Mouse (Mus musculus) cerebellum, adult 2 months (tissue): ENCODE measurements at regions not wholly inside any gene's neighbourhood (a gene's known extent, or its start where the extent isn't known, plus 50 kb on each side); places are given as distances from the start of the nearest gene placed in this dataset.

Source experiments
- DNase-seq, 2 experiments: peaks; one replicate each; pipeline ENCODE4 v3.0.0; 2021
- H3K27ac ChIP-seq: fragments of 200-500 bp; 2 replicates; pipeline ENCODE4 v1.5.1; 2012; ENCODE audit warnings: low read length, control low read depth, inconsistent platforms; ENCODE audit not compliant: insufficient read depth
- H3K27me3 ChIP-seq: fragments of 200-500 bp; 2 replicates; pipeline ENCODE4 v1.6.1; 2012; ENCODE audit warnings: inconsistent platforms, mild to moderate bottlenecking, low read length, moderate library complexity; ENCODE audit not compliant: control insufficient read depth, insufficient read depth
- H3K4me1 ChIP-seq: fragments of 200-500 bp; 2 replicates; pipeline ENCODE4 v1.6.1; 2011; ENCODE audit warnings: low read length; ENCODE audit not compliant: control insufficient read depth, insufficient read depth
- H3K4me3 ChIP-seq: fragments of 200-500 bp; replicated peaks from 2 replicates; pipeline ENCODE3; 2011; ENCODE audit warnings: mild to moderate bottlenecking, low read depth, low read length, control low read depth; ENCODE audit not compliant: insufficient read depth
- CTCF ChIP-seq: fragments of 200-500 bp; IDR thresholded peaks from 2 replicates; pipeline ENCODE4 v1.5.1; 2011; ENCODE audit warnings: low read depth, mild to moderate bottlenecking, control low read depth, low read length, moderate library complexity, borderline replicate concordance; ENCODE audit not compliant: insufficient read depth
- POLR2A ChIP-seq: fragments of 200-500 bp; IDR thresholded peaks from 2 replicates; pipeline ENCODE4 v1.6.1; 2011; ENCODE audit warnings: low read length, control low read depth, borderline replicate concordance; ENCODE audit not compliant: insufficient read depth
- WGBS: fragments of 180-500 bp; shearing (Covaris S2); methylation state at CpG from one replicate; pipeline ENCODE4 v1.1.7; 2018; 5-methylcytosine and 5-hydroxymethylcytosine counted together

DNA sequence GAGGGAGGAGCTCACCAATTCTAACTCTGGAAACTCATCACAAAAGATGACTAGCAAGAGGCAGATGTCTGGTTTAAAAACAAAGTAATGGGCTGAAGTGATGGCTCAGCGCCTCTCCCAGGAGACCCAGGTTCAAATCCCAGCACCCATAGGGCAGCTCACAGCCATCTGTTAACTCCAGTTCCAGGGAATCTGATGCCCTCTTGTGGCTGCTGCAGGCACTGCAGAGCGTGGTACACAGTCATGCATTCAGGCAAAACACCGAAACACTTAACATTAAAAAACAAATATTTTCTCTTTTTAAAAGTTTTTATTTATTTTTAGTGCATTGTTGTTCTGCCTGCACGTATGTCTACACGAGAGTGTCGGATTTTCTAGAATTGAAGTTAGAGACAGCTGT, 73.7 kb upstream of the Zfp423 start:
- TF ChIP-seq CTCF: peak; percentile 34; the same call in 1 of the 2 replicates
- TF ChIP-seq POLR2A: no peak
- 83% methylated on average over 6 of the region's 6 CpGs for WGBS
- DNase-seq: no peak

GRCm38 (mm10) chr8:88024496-88024895, 65.1 kb upstream of the Zfp423 start:
- no peak overlapping the region for H3K4me3 ChIP-seq
- H3K27me3 ChIP-seq: no peaks in the 10 kb centered on the region
- no peaks in the 10 kb centered on the region for H3K4me1 ChIP-seq
- no peak for TF ChIP-seq POLR2A
- TF ChIP-seq CTCF: no peak
- WGBS: 47% methylated on average over 14 of the region's 14 CpGs
- no peak for DNase-seq
- no peak overlapping the region for H3K27ac ChIP-seq

More for the DNA sequence above, 73.7 kb upstream of the Zfp423 start:
- H3K4me1 ChIP-seq: no peaks in the 10 kb centered on the region
- no peaks in the 10 kb centered on the region for H3K27me3 ChIP-seq
- no peak overlapping the region for H3K4me3 ChIP-seq
- H3K27ac ChIP-seq: no peak overlapping the region

- 19% methylated on average over 5 of the region's 5 CpGs for WGBS
- Histone ChIP-seq H3K4me3 (no peak overlapping the region), H3K4me1 (no peaks in the 10 kb centered on the region), H3K27me3 (no peaks in the 10 kb centered on the region), H3K27ac (no peak overlapping the region)
- DNase-seq: peak; percentile 47 to 49
- no peak for TF ChIP-seq POLR2A
- peak; percentile 65 for TF ChIP-seq CTCF
Observed at GRCm38 (mm10) chr8:88023423-88023822, 64.0 kb upstream of the Zfp423 start.

GRCm38 (mm10) chr8:88022776-88023385, 63.5 kb upstream of the Zfp423 start:
- H3K4me3 ChIP-seq: no peak overlapping the region
- WGBS: 67% methylated on average over 16 of the region's 16 CpGs
- no peaks in the 10 kb centered on the region for H3K4me1 ChIP-seq
- TF ChIP-seq CTCF: no peak
- TF ChIP-seq POLR2A: no peak
- DNase-seq: no peak
- no peak overlapping the region for H3K27ac ChIP-seq
- no peaks in the 10 kb centered on the region for H3K27me3 ChIP-seq

DNA sequence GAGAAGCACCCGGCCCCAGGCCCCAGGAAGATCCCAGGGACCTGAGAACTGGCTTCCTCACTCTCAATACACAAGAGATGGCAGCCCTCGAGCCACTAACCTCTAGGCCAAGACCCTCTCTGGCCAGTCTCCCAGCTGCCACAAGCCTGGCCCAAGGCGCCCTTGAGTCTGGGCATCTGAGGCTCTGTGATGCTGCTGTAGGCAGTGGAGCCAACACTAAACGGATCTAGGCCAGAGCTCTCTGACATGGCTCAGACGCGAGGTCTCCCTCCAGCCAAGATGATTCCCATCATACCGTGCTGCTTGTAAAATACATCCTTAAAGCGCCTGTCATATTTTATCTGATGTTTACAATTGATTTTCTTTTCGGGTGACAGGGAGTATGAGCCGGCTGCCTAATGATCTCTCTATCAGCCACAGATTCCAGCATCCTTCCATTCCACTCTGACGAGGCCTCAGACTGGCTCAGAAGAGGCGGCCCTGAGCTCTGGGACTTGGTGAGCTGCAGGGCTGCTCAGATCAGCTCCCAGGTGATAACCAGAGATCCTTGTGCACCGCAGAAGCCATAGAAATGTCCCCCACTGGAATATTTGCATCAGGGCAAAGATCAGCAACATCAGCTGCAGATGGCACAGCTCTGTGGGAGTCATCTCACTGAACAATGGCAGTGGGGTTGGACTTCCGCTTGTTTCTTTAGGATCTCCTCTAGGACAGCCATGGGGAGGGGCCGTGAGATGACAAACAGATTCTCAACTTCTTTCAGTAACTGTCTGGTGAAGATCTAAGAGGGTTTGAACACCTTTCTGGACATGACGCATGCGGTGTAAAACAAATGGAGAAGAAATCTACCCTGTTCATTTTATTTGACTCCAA, 60.1 kb upstream of the Zfp423 start:
- Histone ChIP-seq H3K27ac (no peak overlapping the region), H3K4me3 (no peak overlapping the region), H3K27me3 (no peaks in the 10 kb centered on the region), H3K4me1 (no peaks in the 10 kb centered on the region)
- TF ChIP-seq CTCF: no peak
- TF ChIP-seq POLR2A: no peak
- 70% methylated on average over 17 of the region's 17 CpGs for WGBS
- DNase-seq: no peak

GRCm38 (mm10) chr8:88018494-88018893, 59.1 kb upstream of the Zfp423 start:
- no peak overlapping the region for H3K27ac ChIP-seq
- TF ChIP-seq POLR2A (no peak), CTCF (no peak)
- DNase-seq: no peak
- no peaks in the 10 kb centered on the region for H3K27me3 ChIP-seq
- WGBS: 91% methylated on average over 4 of the region's 4 CpGs
- H3K4me3 ChIP-seq: no peak overlapping the region
- no peaks in the 10 kb centered on the region for H3K4me1 ChIP-seq

- no peaks in the 10 kb centered on the region for H3K27me3 ChIP-seq
- 65% methylated on average over 15 of the region's 15 CpGs for WGBS
- no peak overlapping the region for H3K4me3 ChIP-seq
- TF ChIP-seq CTCF (no peak), POLR2A (no peak)
- no peak for DNase-seq
- no peak overlapping the region for H3K27ac ChIP-seq
- H3K4me1 ChIP-seq: no peaks in the 10 kb centered on the region
Observed at GRCm38 (mm10) chr8:88012177-88012825, 52.9 kb upstream of the Zfp423 start.

GRCm38 (mm10) chr8:88010566-88010965, 51.2 kb upstream of the Zfp423 start:
- DNase-seq: peak; percentile 17 to 20
- TF ChIP-seq POLR2A (no peak), CTCF (peak; percentile 47; the same call in 1 of the 2 replicates)
- Histone ChIP-seq H3K27ac (no peak overlapping the region), H3K4me1 (no peaks in the 10 kb centered on the region), H3K27me3 (no peaks in the 10 kb centered on the region), H3K4me3 (no peak overlapping the region)
- WGBS: 49% methylated on average over 3 of the region's 3 CpGs
